Mouse (Mus musculus) B cell, adult 2 months (primary cell): Measurements from ENCODE around the gene Hoxb7.

Experiments
- DNase-seq, 2 experiments: peaks; one replicate each; pipeline ENCODE4 v3.0.0; 2022

Gene Hoxb7

GRCm38 (mm10) chr11:96318368-96319070 is 32.1 kb downstream of the Hoxb7 start:
- DNase-seq = peak; percentile 48 to 63

- DNase-seq = no peak
These were observed 32.9 kb downstream of the Hoxb7 start for GRCm38 (mm10) chr11:96319071-96319902.

GRCm38 (mm10) chr11:96319910-96320309 is 33.5 kb downstream of the Hoxb7 start:
- peak in 1 of 2 experiments; percentile 34 for DNase-seq

- no peak for DNase-seq
These were observed 34.3 kb downstream of the Hoxb7 start for GRCm38 (mm10) chr11:96320688-96321087.

- DNase-seq = no peak
These were observed 35.4 kb downstream of the Hoxb7 start for GRCm38 (mm10) chr11:96321846-96322245.

GRCm38 (mm10) chr11:96322738-96323137 is 36.3 kb downstream of the Hoxb7 start:
- no peak for DNase-seq

GRCm38 (mm10) chr11:96323154-96323553 is 36.7 kb downstream of the Hoxb7 start, which contains the start of gene Hoxb3:
TSS of gene Hoxb3 (plus strand) at chr11:96323326.
- no peak for DNase-seq

- DNase-seq = no peak
These were observed 37.7 kb downstream of the Hoxb7 start for GRCm38 (mm10) chr11:96324125-96324524.

GRCm38 (mm10) chr11:96324965-96325364 is 38.5 kb downstream of the Hoxb7 start:
- DNase-seq = no peak

GRCm38 (mm10) chr11:96325747-96326212 is 39.4 kb downstream of the Hoxb7 start:
- no peak for DNase-seq

GRCm38 (mm10) chr11:96326705-96327104 is 40.3 kb downstream of the Hoxb7 start:
- no peak for DNase-seq

- DNase-seq = no peak
These were observed 40.7 kb downstream of the Hoxb7 start for GRCm38 (mm10) chr11:96327122-96327521.

- no peak for DNase-seq
These were observed 41.3 kb downstream of the Hoxb7 start for GRCm38 (mm10) chr11:96327750-96328149.

GRCm38 (mm10) chr11:96328605-96329004 is 42.2 kb downstream of the Hoxb7 start:
- DNase-seq = no peak

GRCm38 (mm10) chr11:96332105-96332504 is 45.7 kb downstream of the Hoxb7 start:
- DNase-seq = no peak

GRCm38 (mm10) chr11:96332618-96333032 is 46.2 kb downstream of the Hoxb7 start:
- DNase-seq = no peak

GRCm38 (mm10) chr11:96333241-96334001 is 47.0 kb downstream of the Hoxb7 start:
- no peak for DNase-seq

- no peak for DNase-seq
These were observed 47.6 kb downstream of the Hoxb7 start for GRCm38 (mm10) chr11:96334002-96334364.

GRCm38 (mm10) chr11:96334998-96335397 is 48.6 kb downstream of the Hoxb7 start:
- no peak for DNase-seq

- DNase-seq = no peak
These were observed 50.2 kb downstream of the Hoxb7 start for GRCm38 (mm10) chr11:96336597-96336996.

GRCm38 (mm10) chr11:96337026-96337425 is 50.6 kb downstream of the Hoxb7 start:
- no peak for DNase-seq

- DNase-seq = no peak
These were observed 52.8 kb downstream of the Hoxb7 start for GRCm38 (mm10) chr11:96338957-96339855.
